Mouse (Mus musculus) common myeloid progenitor, adult 5-6 weeks (primary cell): Measurements from ENCODE around the gene Mrgpre. TPM values are rescaled to one million over a fixed set of nuclear protein-coding genes. Genes with fewer than 3 reads are reported as not detected.

Experiments
- ATAC-seq: replicated peaks from 2 replicates; pipeline ENCODE4 v1.8.0; 2016; ENCODE audit warnings: low read depth, mild to moderate bottlenecking, moderate TSS enrichment, inconsistent platforms; ENCODE audit not compliant: poor library complexity, severe bottlenecking
- total RNA-seq: library from RNA; stranded (forward); fragments of 200-1000, 187-1606 nt; gene quantifications from 2 replicates; pipeline ENCODE4 v1.2.3, GENCODE M21; 2017

Mrgpre gene
- total RNA-seq, 1 experiment from 2014 or later = 1.3 TPM

GRCm38 (mm10) chr7:143783378-143783995, 813 bp downstream of the Mrgpre start:
- peak; percentile 7; the same call in 1 of the 2 replicates for ATAC-seq

GRCm38 (mm10) chr7:143777375-143777774, 6.9 kb downstream of the Mrgpre start:
- ATAC-seq = no peak

GRCm38 (mm10) chr7:143776137-143776536, 8.2 kb downstream of the Mrgpre start:
- ATAC-seq = no peak

- no peak for ATAC-seq
Measured at GRCm38 (mm10) chr7:143769461-143769860, 14.8 kb downstream of the Mrgpre start.

- no peak for ATAC-seq
Measured at GRCm38 (mm10) chr7:143768267-143768666, 16.0 kb downstream of the Mrgpre start.

GRCm38 (mm10) chr7:143766893-143767292, 17.4 kb downstream of the Mrgpre start, which contains the start of gene Mrgprg:
Gene Mrgprg, minus strand, starts transcription at chr7:143766993.
- ATAC-seq = no peak

- ATAC-seq = peak; percentile 26; the same call in 1 of the 2 replicates
Measured at GRCm38 (mm10) chr7:143764876-143765530, 19.3 kb downstream of the Mrgpre start.

GRCm38 (mm10) chr7:143763794-143764193, 20.5 kb downstream of the Mrgpre start:
- peak; percentile 77 for ATAC-seq

GRCm38 (mm10) chr7:143758956-143759355, 25.3 kb downstream of the Mrgpre start:
- ATAC-seq = no peak

GRCm38 (mm10) chr7:143757696-143758095, 26.6 kb downstream of the Mrgpre start:
- ATAC-seq = no peak

- ATAC-seq = peak; percentile 85
Measured at GRCm38 (mm10) chr7:143757027-143757390, 27.3 kb downstream of the Mrgpre start.

- ATAC-seq = no peak
Measured at GRCm38 (mm10) chr7:143756125-143757026, 27.9 kb downstream of the Mrgpre start, which contains the start of gene Osbpl5. Gene Osbpl5, minus strand, starts transcription at chr7:143756985.

- ATAC-seq = peak; percentile 57
Measured at GRCm38 (mm10) chr7:143755357-143756124, 28.8 kb downstream of the Mrgpre start.

GRCm38 (mm10) chr7:143753990-143754715, 30.1 kb downstream of the Mrgpre start:
- peak; percentile 50 for ATAC-seq

GRCm38 (mm10) chr7:143752606-143753005, 31.7 kb downstream of the Mrgpre start:
- ATAC-seq = no peak

GRCm38 (mm10) chr7:143752056-143752455, 32.2 kb downstream of the Mrgpre start:
- ATAC-seq = no peak

GRCm38 (mm10) chr7:143751380-143751779, 32.9 kb downstream of the Mrgpre start:
- no peak for ATAC-seq

- no peak for ATAC-seq
Measured at GRCm38 (mm10) chr7:143749045-143749444, 35.3 kb downstream of the Mrgpre start.
